In the genomic region with DNA sequence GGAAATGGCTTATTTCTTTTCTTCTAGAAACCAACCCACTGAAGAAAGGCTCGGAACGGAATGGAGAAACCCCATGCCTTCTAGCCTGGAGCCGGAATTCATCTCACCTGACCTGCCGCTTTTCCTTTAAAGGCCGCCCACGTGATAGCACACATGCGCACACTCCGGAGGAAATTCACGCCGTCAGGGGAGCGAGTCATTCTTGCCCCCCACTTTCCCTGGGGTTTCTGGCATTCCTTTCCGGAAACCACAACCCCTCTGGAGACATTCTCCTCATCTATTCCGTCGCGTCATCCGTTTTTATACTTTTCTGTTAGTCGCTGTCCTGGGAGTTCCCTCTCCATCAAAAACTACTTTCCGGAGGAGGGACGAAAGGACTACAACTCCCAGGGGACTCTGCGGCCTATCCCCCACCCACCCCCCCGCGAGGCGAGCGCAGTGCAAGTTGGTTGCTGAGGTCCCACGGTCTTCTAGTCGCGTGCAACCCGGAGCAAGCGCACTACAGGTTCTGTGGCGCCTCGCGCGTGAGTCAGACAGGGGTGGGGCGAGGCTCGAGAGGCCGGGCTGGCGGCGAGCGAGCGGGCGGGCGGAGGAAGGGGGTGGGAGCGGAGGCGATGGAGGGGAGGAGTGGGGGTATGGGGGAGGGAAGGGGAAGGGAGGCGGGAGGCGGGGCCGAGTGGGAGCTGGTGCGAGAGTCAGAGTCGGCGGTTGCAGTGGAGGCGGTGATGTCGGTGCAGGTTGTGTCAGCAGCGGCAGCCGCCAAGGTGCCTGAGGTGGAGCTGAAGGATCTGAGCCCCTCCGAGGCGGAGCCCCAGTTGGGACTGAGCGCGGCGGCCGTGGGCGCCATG, we compare ENCODE assay signal across 8 mouse cellular contexts. TPM values are rescaled to one million over a fixed set of nuclear protein-coding genes. Genes with fewer than 3 reads are reported as not detected.
DNase-seq lines count a peak whose midpoint lies in the region; ATAC-seq lines count a peak whose summit lies in the region.

A gene (plus strand): TSS at position 199 of the 848 bp plus-strand sequence.

- peak within 1 kb of the TSS; percentile 97 for H3K4me3 ChIP-seq in megakaryocyte, embryonic 14.5 days (replicated peaks)

- H3K27me3 ChIP-seq in megakaryocyte, embryonic 14.5 days (replicated peaks): peaks cover 13% of the 10 kb centered on the region

- peaks cover 36% of the 10 kb centered on the region for H3K4me1 ChIP-seq in megakaryocyte, embryonic 14.5 days

- DNase-seq in ZHBTc4 (ENCODE audit: low read depth, low spot score): peak; percentile 99
- peak; percentile 87 to 95 for DNase-seq in gastrocnemius, adult 8-10 months (ENCODE audit: low spot score in 2 of 2)
- peak; percentile 83 for DNase-seq in hindlimb bud, embryonic 11.5 days (ENCODE audit: extremely low spot score, low read depth, low spot score)
- peak; percentile 84 to 96 for DNase-seq in left cerebral cortex, adult 8-10 months (ENCODE audit: low spot score in 2 of 2)
- peak; percentile 98 to 99 for DNase-seq in right cerebral cortex, postnatal 10 days (ENCODE audit: low spot score in 2 of 2)
- DNase-seq in urinary bladder, postnatal 25 days (ENCODE audit: low spot score): peak; percentile 88

- H3K9me3 ChIP-seq in megakaryocyte, embryonic 14.5 days: no peaks in the 10 kb centered on the region

- no peaks in the 10 kb centered on the region for H3K36me3 ChIP-seq in megakaryocyte, embryonic 14.5 days (replicated peaks; ENCODE audit: low read length)

- ATAC-seq in common myeloid progenitor, adult 5-6 weeks (replicated peaks; ENCODE audit: low read depth, poor library complexity, severe bottlenecking): peak; percentile 91

RNA-seq across cellular contexts. Expression of the gene that starts here (rescaled TPM):
- total RNA-seq in common myeloid progenitor, adult 5-6 weeks (2017): 24.1 and 25.4 TPM in 2 replicates
- 10 to 100 TPM; 16.6 to 23.1 (median 19.7) TPM for total RNA-seq in gastrocnemius, adult 8-10 months (2022)
- total RNA-seq in left cerebral cortex, adult 8-10 months (2022): 100 to 1,000 TPM; 128 to 171 (median 150) TPM
- polyA plus RNA-seq in megakaryocyte, embryonic 14.5 days (2012; ENCODE audit: insufficient read depth, low replicate concordance): 3.1 and 19.8 TPM in 2 replicates

Comparison
In these comparisons a context has a peak if more than half of its experiments do, and no peak if none do; other contexts are left out.
1. Peak in every context shown above with its lines: DNase-seq, ATAC-seq and H3K4me3 ChIP-seq.